Mouse (Mus musculus) layer of hippocampus, adult 2 months (tissue): ENCODE results near the gene E2f2. TPM values are rescaled to one million over a fixed set of nuclear protein-coding genes. Genes with fewer than 3 reads are reported as not detected.
A peak's percentile ranks its signal among the peaks of the same experiment; 100 is the strongest.

ENCODE experiments used
- DNase-seq, 2 experiments: peaks; one replicate each; pipeline ENCODE4 v3.0.0; 2022; ENCODE audit warnings: low spot score in 2 of 2
- H3K27ac ChIP-seq: fragments of 200-600 bp; 2 replicates; pipeline ENCODE4 v1.8.1; 2022
- H3K4me3 ChIP-seq: fragments of 200-600 bp; 2 replicates; pipeline ENCODE4 v1.8.1; 2022; ENCODE audit warnings: mild to moderate bottlenecking
- CTCF ChIP-seq: fragments of 200-600 bp; conservative IDR thresholded peaks from 2 replicates; pipeline ENCODE4 v1.8.1; 2022; ENCODE audit warnings: antibody characterized with exemption, mild to moderate bottlenecking, moderate library complexity
- total RNA-seq, 2 experiments: library from RNA; stranded (reverse); gene quantifications; 2 replicates each; pipeline ENCODE4 v1.2.3; 2021

E2f2 gene
- total RNA-seq, 2 experiments from 2014 or later: 0.74 to 1.5 TPM

- DNase-seq: no peak
- Histone ChIP-seq H3K27ac (no peak overlapping the region), H3K4me3 (peak overlapping the region; percentile 56; the same call in 1 of the 2 replicates)
- TF ChIP-seq CTCF: peak; percentile 65
Measured at GRCm38 (mm10) chr4:136181367-136181766, 9.2 kb downstream of the E2f2 start.

- no peak for TF ChIP-seq CTCF
- no peak overlapping the region for H3K4me3 ChIP-seq
- H3K27ac ChIP-seq: no peak overlapping the region; the same call in 1 of the 2 replicates
- peak in 1 of 2 experiments; percentile 17 for DNase-seq
Measured at GRCm38 (mm10) chr4:136185375-136185774, 13.2 kb downstream of the E2f2 start.

- TF ChIP-seq CTCF: no peak
- Histone ChIP-seq H3K4me3 (no peak overlapping the region), H3K27ac (no peak overlapping the region)
- DNase-seq: no peak
Measured at GRCm38 (mm10) chr4:136186315-136186714, 14.1 kb downstream of the E2f2 start.

GRCm38 (mm10) chr4:136186739-136187472 is 14.7 kb downstream of the E2f2 start:
- no peak for DNase-seq
- H3K4me3 ChIP-seq: no peak overlapping the region
- no peak for TF ChIP-seq CTCF
- H3K27ac ChIP-seq: no peak overlapping the region

- Histone ChIP-seq H3K27ac (no peak overlapping the region), H3K4me3 (no peak overlapping the region)
- no peak for DNase-seq
- peak; percentile 41 for TF ChIP-seq CTCF
Measured at GRCm38 (mm10) chr4:136188973-136189737, 17.0 kb downstream of the E2f2 start.

GRCm38 (mm10) chr4:136189912-136190311 is 17.7 kb downstream of the E2f2 start:
- H3K4me3 ChIP-seq: no peak overlapping the region
- no peak for DNase-seq
- TF ChIP-seq CTCF: no peak

GRCm38 (mm10) chr4:136193571-136193970 is 21.4 kb downstream of the E2f2 start:
- no peak for TF ChIP-seq CTCF
- no peak for DNase-seq
- H3K27ac ChIP-seq: no peak overlapping the region
- no peak overlapping the region for H3K4me3 ChIP-seq

More at GRCm38 (mm10) chr4:136189912-136190311, 17.7 kb downstream of the E2f2 start:
- H3K27ac ChIP-seq: no peak overlapping the region

- TF ChIP-seq CTCF: no peak
- DNase-seq: no peak
- Histone ChIP-seq H3K4me3 (no peak overlapping the region), H3K27ac (no peak overlapping the region)
Measured at GRCm38 (mm10) chr4:136195029-136195428, 22.8 kb downstream of the E2f2 start.

GRCm38 (mm10) chr4:136195629-136196028 is 23.4 kb downstream of the E2f2 start:
- no peak overlapping the region for H3K4me3 ChIP-seq
- no peak overlapping the region for H3K27ac ChIP-seq
- TF ChIP-seq CTCF: no peak
- no peak for DNase-seq

GRCm38 (mm10) chr4:136196201-136196600 is 24.0 kb downstream of the E2f2 start:
- DNase-seq: no peak

GRCm38 (mm10) chr4:136198846-136199245 is 26.7 kb downstream of the E2f2 start:
- DNase-seq: no peak
- no peak overlapping the region for H3K27ac ChIP-seq
- H3K4me3 ChIP-seq: no peak overlapping the region
- no peak for TF ChIP-seq CTCF

More at GRCm38 (mm10) chr4:136196201-136196600, 24.0 kb downstream of the E2f2 start:
- TF ChIP-seq CTCF: no peak
- Histone ChIP-seq H3K4me3 (no peak overlapping the region), H3K27ac (no peak overlapping the region)

- TF ChIP-seq CTCF: peak; percentile 94
- Histone ChIP-seq H3K4me3 (no peak overlapping the region), H3K27ac (no peak overlapping the region)
- peak; percentile 28 to 50 for DNase-seq
Measured at GRCm38 (mm10) chr4:136199562-136200292, 27.5 kb downstream of the E2f2 start.

GRCm38 (mm10) chr4:136202509-136202908 is 30.3 kb downstream of the E2f2 start:
- DNase-seq: peak; percentile 40 to 64
- TF ChIP-seq CTCF: peak; percentile 93
- Histone ChIP-seq H3K4me3 (no peak overlapping the region), H3K27ac (no peak overlapping the region)
